Mouse (Mus musculus) 3T3-L1 (cell line): ENCODE measurements at regions not wholly inside any gene's neighbourhood (a gene's known extent, or its start where the extent isn't known, plus 50 kb on each side); places are given as distances from the start of the nearest gene placed in this dataset.

Experiments
- DNase-seq: peaks from one replicate; pipeline ENCODE4 v3.0.0-alpha.2; 2015; ENCODE audit warnings: low read depth, low spot score

DNA sequence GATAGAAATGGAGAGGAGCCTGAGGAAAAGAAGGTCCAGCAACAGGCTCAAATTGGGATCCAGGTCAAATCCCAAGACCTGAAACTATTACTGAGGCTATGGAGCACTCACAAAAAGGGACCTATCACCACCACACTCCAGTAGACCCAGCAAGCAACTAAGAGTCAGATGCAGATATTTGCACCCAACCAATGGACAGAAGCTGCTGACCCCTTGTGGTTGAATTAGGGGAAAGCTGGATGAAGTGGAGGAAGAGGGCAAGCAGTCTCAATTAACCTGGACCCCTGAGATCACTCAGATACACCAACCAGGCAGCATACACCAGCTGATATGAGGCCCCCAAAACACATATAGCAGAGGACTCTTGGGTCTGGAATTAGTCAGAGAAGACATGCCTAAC, 938.1 kb upstream of the Lrfn5 start:
- peak; percentile 2 for DNase-seq
